Mouse (Mus musculus): Measurements from ENCODE around the gene Wfdc5. TPM values are rescaled to one million over a fixed set of nuclear protein-coding genes. Genes with fewer than 3 reads are reported as not detected.
"Not testable (repeated sequence)": the region's sequence is repeated elsewhere in the genome, so short reads cannot be mapped to it uniquely, and the experiment has no call there.

Wfdc5 gene
- polyA plus RNA-seq (2015; fragmentation: Nextera tagmentation; extraction: Ambion mirVana), result not detected in 2 replicates

DNA sequence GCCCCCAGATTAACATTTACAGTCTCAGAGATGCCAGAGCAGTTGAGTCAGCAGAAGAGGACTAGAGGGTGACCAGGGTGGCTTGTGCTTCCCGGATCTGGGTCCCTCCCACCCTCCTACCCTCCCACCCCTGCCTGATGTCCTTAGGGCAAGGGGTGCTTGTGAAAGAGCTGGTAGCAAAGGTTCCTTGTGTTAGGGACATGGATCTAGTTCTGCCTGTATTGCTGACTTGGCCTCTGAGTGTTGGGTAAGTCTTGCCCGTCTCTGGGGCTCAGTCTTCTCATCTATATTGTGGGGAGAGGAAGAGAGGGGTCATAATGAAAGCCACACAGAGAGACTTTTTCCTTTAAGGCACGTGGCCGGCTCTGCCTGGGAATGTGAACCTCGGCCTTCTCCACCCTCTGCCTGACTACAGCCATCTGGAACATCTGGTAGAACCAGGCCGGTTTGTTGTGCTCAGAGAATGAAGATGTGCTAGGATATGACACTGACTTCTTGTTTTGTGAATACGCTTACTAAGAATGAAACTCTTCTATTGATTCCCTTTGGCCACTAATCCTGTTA lies at the start of gene Wfdc5:
Gene Wfdc5 (minus strand): TSS at position 51 of the 564 bp plus-strand sequence.
- Histone ChIP-seq H3K36me3 (no peaks in the 10 kb centered on the region), H3K4me2 (no peak within 1 kb of the TSS), H3K27me3 (replicated peaks) (no peaks in the 10 kb centered on the region), H3K9me3 (replicated peaks) (no peaks in the 10 kb centered on the region), H3K9ac (replicated peaks) (no peak within 1 kb of the TSS), H3K4me3 (replicated peaks) (no peak within 1 kb of the TSS), H3K4me1 (no peaks in the 10 kb centered on the region), H3K27ac (replicated peaks) (no peak within 1 kb of the TSS)
- no peak for ATAC-seq (ENCODE audit: low FRiP score)
- WGBS, result 88% methylated on average over 7 of the region's 7 CpGs

DNA sequence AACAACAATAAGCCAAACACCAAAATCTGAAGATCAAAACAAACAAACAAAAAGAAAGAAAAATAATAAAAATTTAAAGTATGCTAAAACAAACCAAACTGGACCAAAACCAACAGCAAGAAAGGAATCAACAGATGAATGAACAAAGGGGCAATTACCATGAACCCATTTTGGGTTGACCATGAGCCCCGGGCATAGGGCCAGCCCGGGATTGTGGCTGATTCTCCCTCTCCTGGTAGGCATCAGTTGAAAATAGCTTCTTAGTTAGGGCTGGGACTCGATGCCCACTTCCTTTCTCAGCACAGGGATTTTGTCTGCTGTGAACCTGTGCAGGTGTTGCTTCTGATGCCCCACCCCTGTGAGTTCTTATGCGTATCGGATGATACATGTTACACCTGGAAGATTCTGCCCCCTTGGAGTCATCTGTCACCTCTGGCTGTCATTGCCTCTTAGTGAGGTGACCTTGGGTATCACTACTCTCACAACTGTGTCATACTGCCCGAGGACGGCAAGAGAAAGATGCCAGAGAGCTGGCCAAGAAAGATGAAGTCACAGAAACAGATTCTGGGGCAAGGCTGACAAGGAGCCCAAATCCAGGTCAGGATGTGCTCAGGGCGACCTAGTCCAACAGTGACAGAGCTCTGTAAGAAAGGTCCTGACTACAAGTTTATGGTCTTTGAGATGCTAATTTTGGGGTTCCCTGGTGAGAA lies 46.0 kb upstream of the Wfdc5 start:
- Histone ChIP-seq H3K4me2 (no peak overlapping the region), H3K27me3 (replicated peaks) (no peaks in the 10 kb centered on the region), H3K27ac (replicated peaks) (no peak overlapping the region), H3K36me3 (no peaks in the 10 kb centered on the region), H3K9ac (replicated peaks) (no peak overlapping the region), H3K4me1 (no peaks in the 10 kb centered on the region), H3K9me3 (replicated peaks) (no peaks in the 10 kb centered on the region), H3K4me3 (replicated peaks) (no peak overlapping the region)
- no peak for ATAC-seq (ENCODE audit: low FRiP score)
- 88% methylated on average over 8 of the region's 8 CpGs for WGBS

DNA sequence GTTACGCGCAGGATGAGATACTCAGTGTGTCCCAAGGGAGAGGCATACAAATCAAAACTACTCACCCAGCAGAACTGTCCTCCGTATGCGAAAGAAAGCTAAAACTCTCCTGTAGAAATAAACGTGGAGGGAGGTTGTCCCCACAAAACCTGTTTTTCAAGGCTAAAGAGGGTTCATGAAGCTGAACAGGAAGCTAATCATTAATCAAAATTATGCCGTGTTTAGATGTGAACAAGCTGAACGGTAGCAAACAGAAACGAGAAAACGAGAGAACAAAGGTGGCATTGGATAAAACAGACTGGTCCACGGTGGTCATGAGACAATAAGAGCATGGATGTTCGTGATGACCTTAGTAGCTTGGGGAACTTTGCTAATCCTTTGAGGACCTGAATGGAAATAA lies 39.0 kb upstream of the Wfdc5 start, which contains the start of gene Wfdc15b:
Gene Wfdc15b (minus strand): TSS at position 139 of the 400 bp plus-strand sequence.
- no peaks in the 10 kb centered on the region for H3K27me3 ChIP-seq (replicated peaks)
- H3K9me3 ChIP-seq (replicated peaks), result no peaks in the 10 kb centered on the region
- H3K4me3 ChIP-seq (replicated peaks), result no peak within 1 kb of the TSS
- no peak within 1 kb of the TSS for H3K4me2 ChIP-seq
- H3K36me3 ChIP-seq, result no peaks in the 10 kb centered on the region
- no peak within 1 kb of the TSS for H3K27ac ChIP-seq (replicated peaks)
- H3K4me1 ChIP-seq, result no peaks in the 10 kb centered on the region
- no peak within 1 kb of the TSS for H3K9ac ChIP-seq (replicated peaks)
- ATAC-seq (ENCODE audit: low FRiP score), result no peak
- 79% methylated on average over 11 of the region's 11 CpGs for WGBS

DNA sequence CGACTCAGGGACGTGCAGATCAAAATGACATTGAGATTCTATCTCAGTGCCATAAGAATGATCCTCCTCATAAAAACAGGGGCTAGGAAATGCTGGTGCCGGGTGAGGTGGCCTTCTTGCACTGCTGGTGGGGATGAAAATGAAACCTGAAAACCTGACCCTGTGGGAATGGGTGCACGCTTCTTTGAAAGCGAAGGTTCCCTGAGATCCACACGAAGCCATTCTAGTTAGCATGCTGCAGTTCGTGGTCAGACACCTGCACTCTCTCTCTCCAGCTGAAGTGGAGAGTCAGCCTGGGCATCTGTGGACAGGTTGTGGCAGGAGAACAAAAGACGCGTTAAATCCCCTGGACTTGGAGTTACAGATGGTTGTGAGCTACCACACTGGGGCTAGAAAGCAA lies 36.8 kb upstream of the Wfdc5 start:
- no peak overlapping the region for H3K27ac ChIP-seq (replicated peaks)
- no peaks in the 10 kb centered on the region for H3K36me3 ChIP-seq
- H3K4me1 ChIP-seq, result no peaks in the 10 kb centered on the region
- ATAC-seq (ENCODE audit: low FRiP score), result no peak
- H3K9me3 ChIP-seq (replicated peaks), result no peaks in the 10 kb centered on the region
- H3K4me3 ChIP-seq (replicated peaks), result no peak overlapping the region
- H3K9ac ChIP-seq (replicated peaks), result no peak overlapping the region
- H3K4me2 ChIP-seq, result no peak overlapping the region
- no peaks in the 10 kb centered on the region for H3K27me3 ChIP-seq (replicated peaks)
- 91% methylated on average over 9 of the region's 9 CpGs for WGBS

DNA sequence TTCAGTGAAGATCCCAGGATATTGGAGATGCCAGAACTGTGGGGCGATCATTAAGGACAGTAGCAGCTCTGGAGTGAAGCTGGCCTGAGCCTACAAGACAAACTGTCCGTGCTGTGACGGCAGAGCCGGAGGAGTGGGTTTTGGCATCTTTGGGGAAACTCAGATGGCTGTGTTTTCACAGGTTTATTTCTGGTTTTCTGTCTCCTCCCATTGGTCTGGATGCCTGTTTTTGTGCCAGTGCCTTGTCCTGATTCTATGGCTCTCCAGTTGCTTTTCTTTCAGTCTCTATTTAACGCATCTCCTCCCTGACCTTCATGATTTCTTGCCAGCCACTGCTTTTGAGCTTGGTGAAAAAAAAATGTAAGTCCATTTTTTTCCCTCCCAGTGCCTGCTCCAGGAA lies 30.2 kb upstream of the Wfdc5 start:
- Histone ChIP-seq H3K9me3 (replicated peaks) (no peaks in the 10 kb centered on the region), H3K4me1 (no peaks in the 10 kb centered on the region), H3K4me2 (no peak overlapping the region), H3K9ac (replicated peaks) (no peak overlapping the region), H3K4me3 (replicated peaks) (no peak overlapping the region), H3K27ac (replicated peaks) (no peak overlapping the region), H3K36me3 (no peaks in the 10 kb centered on the region), H3K27me3 (replicated peaks) (no peaks in the 10 kb centered on the region)
- no peak for ATAC-seq (ENCODE audit: low FRiP score)
- 84% methylated on average over 5 of the region's 5 CpGs for WGBS

DNA sequence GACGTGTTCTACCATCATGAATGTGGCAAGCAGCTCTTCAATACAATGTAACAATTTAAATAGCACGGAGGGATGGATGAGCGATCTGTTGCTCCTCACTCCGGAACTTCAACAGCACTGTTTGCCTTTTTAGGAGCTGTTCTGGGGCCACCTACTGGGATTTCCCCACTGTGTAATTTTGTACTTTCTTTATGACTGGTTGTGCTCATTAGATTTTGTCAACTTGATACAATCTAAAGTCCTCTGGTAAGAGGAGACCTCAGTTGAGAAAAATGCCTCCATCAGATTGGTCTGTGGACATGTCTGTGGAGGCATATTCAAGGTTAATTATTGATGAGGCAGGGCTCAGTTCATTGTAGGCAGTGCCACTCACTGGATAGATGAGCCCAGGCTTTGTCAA lies 28.4 kb upstream of the Wfdc5 start:
- no peak overlapping the region for H3K9ac ChIP-seq (replicated peaks)
- no peaks in the 10 kb centered on the region for H3K9me3 ChIP-seq (replicated peaks)
- no peaks in the 10 kb centered on the region for H3K4me1 ChIP-seq
- no peaks in the 10 kb centered on the region for H3K27me3 ChIP-seq (replicated peaks)
- ATAC-seq (ENCODE audit: low FRiP score), result no peak
- H3K36me3 ChIP-seq, result no peaks in the 10 kb centered on the region
- H3K4me2 ChIP-seq, result no peak overlapping the region
- H3K27ac ChIP-seq (replicated peaks), result no peak overlapping the region
- WGBS, result 87% methylated on average over 4 of the region's 4 CpGs
- H3K4me3 ChIP-seq (replicated peaks), result no peak overlapping the region

DNA sequence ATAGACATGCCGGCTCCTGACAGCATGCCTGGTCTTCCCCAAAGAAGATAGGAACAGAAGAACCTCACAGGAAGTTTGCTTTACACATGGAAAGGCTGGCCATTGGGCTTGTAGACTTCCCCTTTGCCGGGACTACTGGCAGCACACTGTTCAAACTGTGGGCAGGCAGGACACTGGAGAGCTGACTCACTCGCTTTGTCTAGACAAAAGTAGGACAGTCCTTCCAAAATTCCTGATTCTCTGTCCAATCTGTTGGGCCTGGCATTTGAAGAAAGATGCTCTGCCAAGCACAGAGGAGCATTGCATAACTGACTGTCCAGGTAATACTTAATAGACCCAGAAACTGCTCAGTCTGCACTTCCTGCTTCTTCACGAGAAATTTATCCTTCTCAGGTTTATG lies 24.1 kb upstream of the Wfdc5 start:
- no peak overlapping the region for H3K4me3 ChIP-seq (replicated peaks)
- no peak overlapping the region for H3K4me2 ChIP-seq
- no peaks in the 10 kb centered on the region for H3K4me1 ChIP-seq
- ATAC-seq (ENCODE audit: low FRiP score), result no peak
- H3K27ac ChIP-seq (replicated peaks), result no peak overlapping the region
- H3K9ac ChIP-seq (replicated peaks), result no peak overlapping the region
- no peaks in the 10 kb centered on the region for H3K36me3 ChIP-seq
- H3K9me3 ChIP-seq (replicated peaks), result no peaks in the 10 kb centered on the region
- 88% methylated on average over 4 of the region's 4 CpGs for WGBS
- H3K27me3 ChIP-seq (replicated peaks), result no peaks in the 10 kb centered on the region

DNA sequence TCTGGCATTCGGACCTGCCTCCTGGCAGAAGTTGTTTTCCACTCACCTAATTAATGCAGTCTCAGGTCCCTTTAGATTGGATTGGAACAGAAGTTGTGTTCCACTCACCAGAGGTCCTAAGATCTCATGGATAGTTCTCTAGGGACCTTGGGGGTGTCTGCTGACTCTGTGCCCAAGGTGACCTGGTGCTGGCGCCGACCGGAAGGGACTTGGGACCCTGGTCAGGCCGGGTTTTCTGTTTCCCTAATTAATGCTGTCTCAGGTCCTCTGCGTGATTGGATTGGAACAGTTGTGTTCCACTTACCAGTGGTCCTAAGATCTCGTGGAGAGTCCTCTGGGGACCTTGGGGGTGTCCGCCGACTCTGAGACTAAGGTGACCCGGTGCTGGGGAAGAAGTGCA lies 23.5 kb upstream of the Wfdc5 start:
- ATAC-seq (ENCODE audit: low FRiP score), result not testable (repeated sequence)

DNA sequence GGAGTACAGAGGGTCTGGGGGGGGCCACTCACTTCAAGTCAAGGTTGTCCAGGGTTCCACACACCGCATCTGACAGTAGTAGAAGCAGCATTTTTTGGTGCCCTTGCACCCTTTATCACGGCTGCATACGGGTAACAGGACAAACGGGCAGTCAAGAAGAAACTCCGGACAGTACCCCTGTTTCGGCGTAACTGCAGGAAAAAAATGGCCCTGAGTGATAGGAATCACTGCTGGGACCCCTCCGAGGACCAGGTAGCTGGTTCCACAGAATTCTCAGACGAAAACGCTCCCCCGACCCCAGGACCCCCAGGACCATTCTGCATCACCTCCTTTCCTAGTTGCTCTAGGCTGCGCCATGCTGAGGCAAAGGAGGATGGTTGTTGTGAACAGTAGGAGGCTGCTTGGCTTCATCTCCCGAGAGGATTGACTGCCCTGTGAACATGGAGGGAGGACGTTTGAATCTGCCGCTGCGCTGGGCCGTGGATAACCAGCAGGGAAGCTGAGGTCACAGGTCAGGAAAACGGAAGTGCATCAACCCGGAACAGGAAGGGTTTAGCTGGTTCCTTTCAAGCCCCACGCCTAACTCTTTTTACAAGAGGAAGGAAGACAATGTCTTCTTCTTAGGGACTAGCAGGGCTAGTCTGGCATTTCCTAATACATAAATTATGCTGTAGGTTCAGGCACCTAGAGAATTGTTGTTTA lies 17.2 kb upstream of the Wfdc5 start, which contains the start of gene Wfdc15a:
Gene Wfdc15a (minus strand): TSS at position 505 of the 702 bp plus-strand sequence.
- Histone ChIP-seq H3K9ac (replicated peaks) (no peak within 1 kb of the TSS), H3K4me2 (no peak within 1 kb of the TSS), H3K27ac (replicated peaks) (no peak within 1 kb of the TSS), H3K27me3 (replicated peaks) (no peaks in the 10 kb centered on the region), H3K9me3 (replicated peaks) (no peaks in the 10 kb centered on the region), H3K4me3 (replicated peaks) (no peak within 1 kb of the TSS), H3K4me1 (no peaks in the 10 kb centered on the region), H3K36me3 (no peaks in the 10 kb centered on the region)
- no peak for ATAC-seq (ENCODE audit: low FRiP score)
- WGBS, result 83% methylated on average over 20 of the region's 20 CpGs

More for the DNA sequence above, 23.5 kb upstream of the Wfdc5 start:
- H3K27me3 ChIP-seq (replicated peaks); H3K4me1 ChIP-seq; H3K27ac ChIP-seq (replicated peaks); H3K4me2 ChIP-seq; H3K4me3 ChIP-seq (replicated peaks); H3K9me3 ChIP-seq (replicated peaks); H3K36me3 ChIP-seq; H3K9ac ChIP-seq (replicated peaks): not testable (repeated sequence)
- 97% methylated on average over 10 of the region's 10 CpGs for WGBS

DNA sequence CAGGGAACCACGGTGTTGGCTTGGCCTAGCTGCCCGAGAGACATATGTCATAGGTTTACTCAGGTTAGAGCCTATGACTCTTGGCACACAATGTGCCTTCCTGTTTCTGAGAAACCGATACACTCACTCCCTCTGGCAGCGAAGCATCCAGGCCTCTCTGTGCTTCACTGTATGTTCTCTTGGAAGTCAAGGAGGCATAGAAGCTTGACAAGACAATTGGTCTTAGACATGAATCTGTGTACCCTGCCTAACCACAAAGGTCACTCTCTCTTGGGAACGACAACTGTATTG lies 14.1 kb upstream of the Wfdc5 start:
- no peaks in the 10 kb centered on the region for H3K27me3 ChIP-seq (replicated peaks)
- no peaks in the 10 kb centered on the region for H3K4me1 ChIP-seq
- no peak overlapping the region for H3K9ac ChIP-seq (replicated peaks)
- no peaks in the 10 kb centered on the region for H3K36me3 ChIP-seq
- no peak overlapping the region for H3K4me3 ChIP-seq (replicated peaks)
- ATAC-seq (ENCODE audit: low FRiP score), result no peak
- no peak overlapping the region for H3K27ac ChIP-seq (replicated peaks)
- no peaks in the 10 kb centered on the region for H3K9me3 ChIP-seq (replicated peaks)
- H3K4me2 ChIP-seq, result no peak overlapping the region
- WGBS, result 88% methylated on average over 5 of the region's 5 CpGs

DNA sequence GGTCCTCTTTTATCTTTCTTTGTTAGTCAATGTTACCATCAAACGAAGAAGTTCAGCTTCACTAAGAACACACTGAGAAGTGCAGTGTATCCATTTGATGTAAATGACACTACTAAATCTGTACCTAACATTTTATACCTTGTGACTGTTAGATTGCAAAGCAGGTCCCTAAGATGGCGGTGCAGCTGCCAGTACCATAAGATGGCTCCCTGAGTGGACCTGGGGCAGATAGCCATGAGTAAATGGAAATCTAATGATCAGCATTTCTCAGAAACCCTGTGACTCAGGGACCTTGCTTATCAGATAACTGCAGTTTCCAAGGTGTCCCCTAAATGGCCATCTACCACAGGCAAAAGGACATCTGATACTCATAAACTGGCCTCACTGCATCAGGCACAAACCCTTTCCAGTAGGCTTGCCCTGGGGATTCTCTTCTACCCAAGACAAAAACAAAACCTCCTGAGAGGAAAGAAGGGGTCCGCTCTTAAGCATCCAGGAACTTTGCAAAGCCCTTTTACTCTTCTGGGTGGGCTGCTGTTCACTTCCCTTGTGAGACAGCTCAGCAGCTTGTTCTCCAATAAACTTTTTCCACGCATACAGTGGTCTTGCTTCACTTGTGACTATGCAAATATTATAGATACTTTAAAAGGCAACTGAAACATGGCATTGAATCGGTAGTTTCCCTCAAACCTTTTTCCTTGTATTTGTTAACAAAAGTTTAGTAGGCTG lies 13.6 kb upstream of the Wfdc5 start:
- no peak overlapping the region for H3K4me2 ChIP-seq
- H3K4me3 ChIP-seq (replicated peaks), result no peak overlapping the region
- H3K4me1 ChIP-seq, result no peaks in the 10 kb centered on the region
- H3K27ac ChIP-seq (replicated peaks), result no peak overlapping the region
- no peak overlapping the region for H3K9ac ChIP-seq (replicated peaks)
- no peaks in the 10 kb centered on the region for H3K36me3 ChIP-seq
- H3K9me3 ChIP-seq (replicated peaks), result no peaks in the 10 kb centered on the region
- ATAC-seq (ENCODE audit: low FRiP score), result no peak
- WGBS, result 92% methylated on average over 5 of the region's 5 CpGs
- H3K27me3 ChIP-seq (replicated peaks), result no peaks in the 10 kb centered on the region

All from neural tube, embryonic 15.5 days (tissue).